ENCODE assay signal across 12 mouse cellular contexts in genomic region chr13:99414352-99414742, GRCm38 (mm10).
DNase-seq lines count a peak whose midpoint lies in the region; ATAC-seq and TF ChIP-seq lines count a peak whose summit lies in the region.
"Had no signal": no experiment of that assay in that cellular context is flagged by ENCODE, and none has a peak within 500 bp of the region (broad histone marks: within the 10 kb centered on the region; RNA-seq: fewer than 3 reads in every experiment).

No protein-coding gene starts in this region.

- TF ChIP-seq CTCF in midbrain, postnatal 0 days (IDR thresholded peaks at IDR 0.05): no peak

- H3K4me1 ChIP-seq in forebrain, embryonic 12.5 days: peaks cover 30% of the 10 kb centered on the region
- peaks cover 25% of the 10 kb centered on the region for H3K4me1 ChIP-seq in forebrain, embryonic 13.5 days
- peaks cover 18% of the 10 kb centered on the region for H3K4me1 ChIP-seq in midbrain, embryonic 11.5 days (ENCODE audit: control insufficient read depth, insufficient read depth, low read length)
- H3K4me1 ChIP-seq in midbrain, postnatal 0 days (ENCODE audit: insufficient read depth, low read length): no peaks in the 10 kb centered on the region
- peaks cover 33% of the 10 kb centered on the region for H3K4me1 ChIP-seq in hindbrain, embryonic 13.5 days (replicated peaks)
- peaks cover 36% of the 10 kb centered on the region for H3K4me1 ChIP-seq in neural tube, embryonic 12.5 days

- no peaks in the 10 kb centered on the region for H3K27me3 ChIP-seq in forebrain, embryonic 12.5 days
- H3K27me3 ChIP-seq in forebrain, embryonic 13.5 days: no peaks in the 10 kb centered on the region
- no peaks in the 10 kb centered on the region for H3K27me3 ChIP-seq in midbrain, embryonic 11.5 days (ENCODE audit: control insufficient read depth, insufficient read depth, low read length)
- no peaks in the 10 kb centered on the region for H3K27me3 ChIP-seq in midbrain, postnatal 0 days (ENCODE audit: insufficient read depth, low read length)
- no peaks in the 10 kb centered on the region for H3K27me3 ChIP-seq in hindbrain, embryonic 13.5 days
- no peaks in the 10 kb centered on the region for H3K27me3 ChIP-seq in neural tube, embryonic 12.5 days (replicated peaks)
- H3K27me3 ChIP-seq: megakaryocyte, embryonic 14.5 days had no signal

- intact Hi-C loops in gastrocnemius, postnatal 14 days (cut with DNase I; ENCODE audit: low total_unique reads): no loop called here

- H3K27ac ChIP-seq in forebrain, embryonic 12.5 days: no peak overlapping the region; the same call in 1 of the 2 replicates
- no peak overlapping the region for H3K27ac ChIP-seq in forebrain, embryonic 13.5 days
- H3K27ac ChIP-seq in midbrain, embryonic 11.5 days (ENCODE audit: low read depth, low read length): peak overlapping the region; percentile 56
- H3K27ac ChIP-seq in midbrain, postnatal 0 days (ENCODE audit: low read depth, low read length): no peak overlapping the region
- peak overlapping the region; percentile 60 for H3K27ac ChIP-seq in hindbrain, embryonic 13.5 days
- no peak overlapping the region for H3K27ac ChIP-seq in neural tube, embryonic 12.5 days

- 49% methylated on average over 10 of the region's 10 CpGs for WGBS in forebrain, embryonic 12.5 days
- 48% methylated on average over 10 of the region's 10 CpGs for WGBS in forebrain, embryonic 13.5 days
- WGBS in midbrain, embryonic 11.5 days: 40% methylated on average over 10 of the region's 10 CpGs
- WGBS in midbrain, postnatal 0 days: 49% methylated on average over 10 of the region's 10 CpGs
- WGBS in hindbrain, embryonic 13.5 days: 44% methylated on average over 10 of the region's 10 CpGs
- WGBS in neural tube, embryonic 12.5 days: 43% methylated on average over 10 of the region's 10 CpGs

- no peak overlapping the region for H3K4me3 ChIP-seq in forebrain, embryonic 12.5 days (replicated peaks)
- no peak overlapping the region for H3K4me3 ChIP-seq in forebrain, embryonic 13.5 days
- H3K4me3 ChIP-seq in midbrain, embryonic 11.5 days (ENCODE audit: low read depth, low read length): no peak overlapping the region
- no peak overlapping the region for H3K4me3 ChIP-seq in midbrain, postnatal 0 days (ENCODE audit: low read depth, low read length)
- H3K4me3 ChIP-seq in hindbrain, embryonic 13.5 days: no peak overlapping the region
- no peak overlapping the region for H3K4me3 ChIP-seq in neural tube, embryonic 12.5 days
- H3K4me3 ChIP-seq: megakaryocyte, embryonic 14.5 days had no signal

- H3K9ac ChIP-seq in forebrain, embryonic 12.5 days: 0 out of 2 replicates have a peak overlapping the region, but pooled peaks have one; percentile 12
- H3K9ac ChIP-seq in forebrain, embryonic 13.5 days: no peak overlapping the region
- 0 out of 2 replicates have a peak overlapping the region, but pooled peaks have one; percentile 24 for H3K9ac ChIP-seq in midbrain, embryonic 11.5 days (ENCODE audit: low read length)
- H3K9ac ChIP-seq in midbrain, postnatal 0 days (replicated peaks; ENCODE audit: low read length, poor library complexity, severe bottlenecking): no peak overlapping the region
- H3K9ac ChIP-seq in hindbrain, embryonic 13.5 days: peak overlapping the region; percentile 26; the same call in 1 of the 2 replicates
- H3K9ac ChIP-seq in neural tube, embryonic 12.5 days: peak overlapping the region; percentile 17; the same call in 1 of the 2 replicates

- no peak for DNase-seq in midbrain, embryonic 11.5 days (ENCODE audit: low spot score, missing footprints)
- no peak for DNase-seq in midbrain, postnatal 0 days (ENCODE audit: low spot score)
- no peak for DNase-seq in gastrocnemius, postnatal 14 days
- no peak for DNase-seq in lung, postnatal 36 days
- DNase-seq: cerebellum, adult 8-10 months; right cerebral cortex, postnatal 14 days had no signal

- no peaks in the 10 kb centered on the region for H3K9me3 ChIP-seq in forebrain, embryonic 12.5 days
- no peaks in the 10 kb centered on the region for H3K9me3 ChIP-seq in forebrain, embryonic 13.5 days (replicated peaks)
- H3K9me3 ChIP-seq in midbrain, embryonic 11.5 days (ENCODE audit: control insufficient read depth, low read length): no peaks in the 10 kb centered on the region
- no peaks in the 10 kb centered on the region for H3K9me3 ChIP-seq in midbrain, postnatal 0 days (ENCODE audit: low read length)
- H3K9me3 ChIP-seq in hindbrain, embryonic 13.5 days: no peaks in the 10 kb centered on the region
- no peaks in the 10 kb centered on the region for H3K9me3 ChIP-seq in neural tube, embryonic 12.5 days
- H3K9me3 ChIP-seq: megakaryocyte, embryonic 14.5 days had no signal

- no peak overlapping the region for H3K4me2 ChIP-seq in forebrain, embryonic 12.5 days
- H3K4me2 ChIP-seq in forebrain, embryonic 13.5 days: no peak overlapping the region
- no peak overlapping the region for H3K4me2 ChIP-seq in midbrain, embryonic 11.5 days
- H3K4me2 ChIP-seq in midbrain, postnatal 0 days (ENCODE audit: low read depth, low read length, poor library complexity, severe bottlenecking): no peak overlapping the region
- H3K4me2 ChIP-seq in hindbrain, embryonic 13.5 days: no peak overlapping the region
- no peak overlapping the region for H3K4me2 ChIP-seq in neural tube, embryonic 12.5 days (replicated peaks)

- no peak for ATAC-seq in forebrain, embryonic 12.5 days (ENCODE audit: low FRiP score)
- no peak for ATAC-seq in forebrain, embryonic 13.5 days
- ATAC-seq in midbrain, embryonic 11.5 days (ENCODE audit: low FRiP score): peak; percentile 38
- ATAC-seq in midbrain, postnatal 0 days (ENCODE audit: low FRiP score): no peak
- peak; percentile 29; the same call in 1 of the 2 replicates for ATAC-seq in hindbrain, embryonic 13.5 days (ENCODE audit: low FRiP score)
- ATAC-seq in neural tube, embryonic 12.5 days (ENCODE audit: low FRiP score, low read depth): peak; percentile 26; the same call in 1 of the 2 replicates
- ATAC-seq: activated CD4-positive, CD25-positive, alpha-beta regulatory T cell, adult 4 months had no signal

- peaks cover 44% of the 10 kb centered on the region for H3K36me3 ChIP-seq in forebrain, embryonic 12.5 days (replicated peaks)
- peaks cover 51% of the 10 kb centered on the region for H3K36me3 ChIP-seq in forebrain, embryonic 13.5 days (ENCODE audit: poor library complexity, severe bottlenecking)
- H3K36me3 ChIP-seq in midbrain, embryonic 11.5 days (ENCODE audit: control insufficient read depth, insufficient read depth, low read length): peaks cover 8% of the 10 kb centered on the region; the same call in 1 of the 2 replicates
- peaks cover 19% of the 10 kb centered on the region for H3K36me3 ChIP-seq in midbrain, postnatal 0 days (ENCODE audit: insufficient read depth, low read length)
- peaks cover 17% of the 10 kb centered on the region for H3K36me3 ChIP-seq in hindbrain, embryonic 13.5 days
- peaks cover 25% of the 10 kb centered on the region for H3K36me3 ChIP-seq in neural tube, embryonic 12.5 days

Comparison
In these comparisons a context has a peak if more than half of its experiments do, and no peak if none do; other contexts are left out.
1. ATAC-seq: peak in midbrain, embryonic 11.5 days (single experiment), hindbrain, embryonic 13.5 days (single experiment) and neural tube, embryonic 12.5 days (single experiment); none in forebrain, embryonic 12.5 days (single experiment), forebrain, embryonic 13.5 days (single experiment) and midbrain, postnatal 0 days (single experiment).
2. H3K27ac ChIP-seq: peak in midbrain, embryonic 11.5 days (single experiment) and hindbrain, embryonic 13.5 days (single experiment); none in forebrain, embryonic 12.5 days (single experiment), forebrain, embryonic 13.5 days (single experiment), midbrain, postnatal 0 days (single experiment) and neural tube, embryonic 12.5 days (single experiment).
3. H3K9ac ChIP-seq: peak in forebrain, embryonic 12.5 days (single experiment), midbrain, embryonic 11.5 days (single experiment), hindbrain, embryonic 13.5 days (single experiment) and neural tube, embryonic 12.5 days (single experiment); none in forebrain, embryonic 13.5 days (single experiment) and midbrain, postnatal 0 days (single experiment).